Mouse (Mus musculus): ENCODE measurements around the gene Fhl3. TPM values are rescaled to one million over a fixed set of nuclear protein-coding genes. Genes with fewer than 3 reads are reported as not detected.

Gene Fhl3
- total RNA-seq, 2 experiments from 2014 or later = 3.8 to 4.5 TPM

DNA sequence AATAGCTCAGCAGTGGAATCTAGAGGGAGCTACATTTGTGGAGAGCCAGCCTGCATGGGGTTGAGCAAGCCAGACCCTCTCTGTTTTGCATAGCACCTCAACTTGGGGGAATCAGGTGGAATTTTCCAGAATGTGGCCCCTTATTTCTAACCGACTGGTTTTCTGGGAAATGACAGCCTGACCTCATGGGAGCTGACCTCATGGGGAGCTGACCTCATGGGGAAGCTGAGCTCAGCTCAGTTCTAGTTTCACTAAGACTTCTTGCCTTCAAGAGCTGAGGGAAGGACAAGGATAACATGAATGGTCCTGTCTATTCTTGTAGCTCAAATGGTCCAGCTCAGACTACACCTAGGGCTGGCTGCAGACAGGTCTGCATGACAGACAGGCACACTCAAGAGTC lies 38.3 kb downstream of the Fhl3 start:
- DNase-seq (ENCODE audit: extremely low spot score in 1 of 2, low spot score in 2 of 2) = no peak
- intact Hi-C loops (cut with DNase I) = no loop called here

DNA sequence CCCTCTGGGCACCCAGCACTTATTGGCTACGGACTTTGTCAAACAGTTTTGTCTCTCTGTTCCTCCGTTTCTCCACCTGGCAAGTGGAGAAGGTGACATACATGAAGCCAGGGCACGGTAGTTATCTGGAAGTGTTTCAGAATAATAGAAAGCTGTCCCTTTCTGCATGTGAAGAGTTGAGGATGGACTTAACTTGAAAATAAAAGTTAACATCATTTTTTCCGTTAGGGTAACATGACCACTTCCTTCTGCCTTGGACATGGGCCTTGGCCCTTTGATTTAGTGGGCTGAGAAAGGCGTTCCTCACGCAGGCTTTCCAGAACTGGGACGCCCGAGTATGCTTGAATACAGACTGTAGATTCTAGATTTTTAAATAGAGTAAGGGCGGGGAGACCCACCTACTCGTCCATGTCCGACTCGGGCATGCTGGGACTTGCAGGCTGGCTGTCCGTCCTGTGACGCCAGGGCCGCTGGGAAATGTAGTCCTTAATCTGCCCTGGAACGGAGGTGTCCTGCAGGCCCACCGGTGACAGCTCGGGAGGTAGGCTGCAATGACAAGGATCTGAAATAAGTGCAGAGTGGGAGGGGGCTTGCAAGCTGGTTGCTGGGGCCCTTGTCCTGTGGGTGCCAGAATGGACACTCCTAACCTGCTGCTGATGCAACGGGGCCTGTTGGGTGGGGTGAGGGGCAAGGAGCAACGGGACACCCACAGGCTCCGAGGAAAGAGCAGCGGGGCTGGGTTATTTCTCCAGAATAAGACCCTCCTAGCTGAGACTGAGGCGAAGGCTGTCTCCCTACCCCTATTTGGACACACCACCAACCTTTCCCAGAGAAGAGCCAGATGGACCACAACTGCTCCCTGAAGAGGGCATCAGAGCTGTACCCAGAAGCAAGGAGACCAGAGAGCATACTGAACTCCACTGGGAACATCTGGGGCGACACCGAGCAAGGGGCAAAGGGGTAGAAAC lies 41.2 kb downstream of the Fhl3 start, which contains the start of gene Inpp5b:
Gene Inpp5b, plus strand, starts transcription at position 475 of the 968 bp plus-strand sequence.
- intact Hi-C loops (cut with DNase I) = no loop called here
- DNase-seq (ENCODE audit: extremely low spot score in 1 of 2, low spot score in 2 of 2) = peak; percentile 87 to 88

DNA sequence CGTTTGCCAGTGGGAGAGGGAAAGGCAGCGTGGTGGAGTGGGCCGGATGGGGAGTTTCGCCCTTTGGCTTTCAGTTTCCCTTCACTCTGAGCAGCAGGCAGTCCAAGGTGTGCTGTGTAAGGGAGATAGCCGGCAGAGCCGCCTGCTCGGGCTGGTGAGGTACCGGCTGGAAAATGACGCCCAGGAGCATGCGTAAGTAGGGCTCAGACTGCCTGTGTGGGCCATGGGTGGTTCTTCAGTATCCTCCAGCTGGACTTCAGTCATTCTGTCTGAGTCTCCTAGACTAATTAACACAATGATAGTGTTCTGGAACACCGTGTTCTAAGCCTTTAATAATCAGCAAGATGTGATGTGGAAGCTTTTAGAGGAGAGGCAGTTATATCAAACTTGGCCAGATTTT lies 42.3 kb downstream of the Fhl3 start:
- no peak for DNase-seq (ENCODE audit: extremely low spot score in 1 of 2, low spot score in 2 of 2)

DNA sequence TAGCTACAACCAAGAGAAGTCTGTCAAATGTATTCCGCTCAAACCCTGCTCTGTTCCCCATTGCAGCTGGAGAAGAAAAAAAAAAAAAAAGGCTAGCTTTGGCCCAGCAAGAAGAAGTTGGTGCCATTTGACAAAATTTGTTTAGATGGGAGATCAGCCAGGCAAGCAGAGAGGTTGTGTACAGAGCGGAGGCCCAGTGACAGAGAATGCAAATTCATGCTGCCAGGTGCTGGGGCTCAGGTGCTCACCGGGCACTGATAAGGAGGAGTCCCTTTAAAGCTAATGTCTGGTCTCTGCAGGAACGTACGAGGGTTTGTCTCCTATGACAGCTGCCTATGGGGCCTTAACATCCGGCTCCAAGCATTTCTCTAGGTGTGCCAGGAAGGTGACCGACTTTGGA lies 46.1 kb downstream of the Fhl3 start:
- intact Hi-C loops (cut with DNase I) = no loop called here

More for the DNA sequence above, 42.3 kb downstream of the Fhl3 start:
- intact Hi-C loops (cut with DNase I) = no loop called here

DNA sequence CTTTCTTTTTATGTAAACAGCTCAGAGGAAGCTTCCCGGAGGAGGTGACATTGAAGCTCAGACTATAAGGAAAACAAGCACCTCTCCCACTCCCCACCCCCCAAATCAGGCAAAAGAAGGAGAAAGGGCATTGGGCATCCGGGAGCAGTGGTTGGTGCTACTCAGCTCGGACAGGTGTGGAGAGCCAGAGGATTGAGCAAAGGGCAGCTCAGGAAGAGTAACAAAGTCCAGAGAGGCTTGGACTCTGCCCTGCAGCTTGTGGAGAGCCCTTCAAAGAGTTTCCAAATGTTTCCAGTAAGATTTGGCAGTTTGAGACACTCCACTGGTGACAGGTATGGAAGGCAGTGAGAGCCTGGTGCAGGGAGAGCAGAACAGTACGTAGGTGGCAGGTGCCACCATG lies 47.4 kb downstream of the Fhl3 start:
- intact Hi-C loops (cut with DNase I) = no loop called here
- no peak for DNase-seq (ENCODE audit: extremely low spot score in 1 of 2, low spot score in 2 of 2)

More for the DNA sequence above, 46.1 kb downstream of the Fhl3 start:
- DNase-seq (ENCODE audit: extremely low spot score in 1 of 2, low spot score in 2 of 2) = no peak

DNA sequence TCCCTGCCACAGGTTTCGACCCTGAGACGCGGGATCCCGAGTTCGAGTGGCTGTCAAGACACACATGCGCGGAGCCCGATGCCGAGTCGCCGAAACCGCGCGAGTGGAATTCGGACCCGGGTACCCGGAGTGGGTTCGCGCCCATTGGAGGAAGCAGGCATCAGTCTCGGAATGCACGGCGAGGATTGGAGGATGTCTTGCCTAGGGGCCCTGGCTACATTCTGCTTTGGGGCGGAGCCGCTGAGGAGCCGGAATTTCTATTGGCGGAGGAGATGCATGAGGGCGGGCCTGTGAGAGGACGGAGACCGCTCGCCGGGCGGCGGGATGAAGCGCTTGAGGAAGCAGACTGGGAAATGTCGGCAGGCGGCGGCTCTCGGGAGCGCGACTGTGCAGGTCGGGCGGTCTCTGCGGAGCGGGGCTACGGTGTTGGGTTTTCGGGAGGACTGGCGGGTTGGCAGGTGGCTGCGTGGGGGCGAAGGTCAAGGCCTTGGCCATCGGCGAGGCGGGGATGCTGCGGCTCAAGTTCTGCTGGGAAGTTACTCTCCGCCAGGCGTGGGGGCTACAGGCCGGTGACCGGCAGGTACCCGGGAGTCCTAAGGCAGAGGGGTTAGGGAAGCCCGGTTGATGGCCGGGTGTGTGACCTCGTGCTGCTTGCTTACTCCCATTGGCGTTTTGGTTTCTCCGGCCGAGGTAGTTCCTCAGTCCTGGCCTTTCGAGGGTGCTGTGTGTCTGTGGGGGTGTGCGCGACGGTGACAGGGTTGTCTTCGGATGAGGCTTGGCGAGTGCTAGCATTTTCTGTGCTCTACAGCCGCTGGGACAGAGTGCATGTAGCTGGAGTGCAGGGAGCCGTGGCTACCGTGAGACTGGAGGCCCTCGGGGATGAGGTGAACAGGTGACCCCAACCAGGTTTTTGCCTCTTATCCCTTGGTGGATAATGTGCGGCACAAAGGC lies 51.1 kb downstream of the Fhl3 start:
- DNase-seq (ENCODE audit: extremely low spot score in 1 of 2, low spot score in 2 of 2) = peak; percentile 98
- intact Hi-C loops (cut with DNase I) = no loop called here

DNA sequence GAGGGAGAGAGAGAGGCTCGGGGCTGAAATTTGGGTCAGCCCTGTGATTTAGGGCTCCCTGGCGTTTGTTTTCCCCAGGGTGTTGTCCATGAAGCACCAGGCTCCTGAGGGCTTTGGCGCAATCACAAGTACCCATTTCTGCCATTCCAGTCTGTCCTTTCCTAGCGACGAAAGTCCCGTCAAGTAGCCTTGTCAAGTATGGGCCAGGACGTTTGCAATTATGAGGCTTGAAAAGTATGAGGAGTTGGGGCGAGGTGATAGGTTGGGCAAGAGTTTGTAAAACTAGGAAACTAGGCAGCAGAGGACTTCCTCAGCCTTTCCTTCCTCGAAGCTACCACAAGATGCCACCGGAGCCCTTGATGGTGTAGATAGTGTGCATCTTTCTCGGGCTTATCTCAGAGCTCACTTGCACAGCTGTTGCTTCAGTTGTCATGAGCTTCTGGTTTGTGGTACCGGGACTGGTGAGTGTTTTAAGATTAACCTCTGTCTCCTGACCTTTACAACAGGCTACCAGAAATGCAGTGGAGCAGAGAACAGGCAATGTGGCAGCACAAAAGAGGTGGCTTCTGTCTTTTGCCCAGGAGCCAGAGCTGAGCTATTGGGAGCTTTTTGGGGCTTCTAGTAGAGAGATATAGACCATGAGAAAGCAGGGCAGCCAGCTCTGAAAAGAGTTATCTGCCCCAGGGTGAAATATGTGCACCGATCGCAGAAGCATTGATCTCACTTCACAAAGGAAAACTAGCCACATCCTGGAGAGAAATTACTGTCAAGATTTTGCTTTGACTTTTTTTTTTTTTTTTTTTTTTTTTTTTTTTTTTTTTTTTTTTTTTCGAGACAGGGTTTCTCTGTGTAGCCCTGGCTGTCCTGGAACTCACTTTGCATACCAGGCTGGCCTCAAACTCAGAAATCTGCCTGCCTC lies 52.0 kb downstream of the Fhl3 start:
- intact Hi-C loops (cut with DNase I) = no loop called here
- no peak for DNase-seq (ENCODE audit: extremely low spot score in 1 of 2, low spot score in 2 of 2)

DNA sequence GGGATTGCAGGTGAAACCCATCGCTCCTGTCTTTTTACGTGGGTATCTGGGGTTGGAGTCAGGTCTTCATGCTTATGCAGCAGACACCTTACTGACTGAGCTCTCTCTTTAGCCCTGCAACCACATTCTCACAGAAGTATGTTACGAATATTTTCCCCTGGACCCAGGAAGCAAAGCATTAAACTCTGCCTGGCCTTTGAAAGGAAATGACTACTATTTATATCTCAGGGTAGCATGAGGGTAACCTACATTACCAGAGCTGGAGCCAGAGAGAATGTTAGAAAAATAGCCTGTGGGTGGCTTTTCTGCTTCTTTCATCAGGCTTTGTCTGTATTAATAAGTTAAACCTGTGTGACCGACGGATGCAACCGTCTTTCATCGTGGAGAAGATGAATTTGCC lies 55.0 kb downstream of the Fhl3 start:
- no peak for DNase-seq (ENCODE audit: extremely low spot score in 1 of 2, low spot score in 2 of 2)
- intact Hi-C loops (cut with DNase I) = no loop called here

Small RNA genes lying within 50 kb of the gene (microRNA-seq; reads per million reads assigned to microRNA genes)
- not detected for gene Gm24721
- not detected for gene Mir697
- gene Mir698 = 0.86 reads per million

Other genes with a start within 250 kb of the Fhl3 start
- under 1 TPM; 0.54 to 0.71 TPM for gene 3100002H09Rik, start 89.9 kb upstream of the Fhl3 start, total RNA-seq (2021)
- 10 to 100 TPM; 31.3 to 33.5 TPM for gene Pou3f1, start 43.9 kb upstream of the Fhl3 start, total RNA-seq (2021)
- 10 to 100 TPM; 15.2 to 15.8 TPM for gene Utp11, start 7.1 kb upstream of the Fhl3 start, total RNA-seq (2021)
- gene Sf3a3, start 14.1 kb downstream of the Fhl3 start, total RNA-seq (2021) = 10 to 100 TPM; 36.3 to 36.6 TPM
- gene Inpp5b, start 41.1 kb downstream of the Fhl3 start, total RNA-seq (2021) = 10 to 100 TPM; 34.8 to 38.5 TPM
- gene Mtf1, start 101.4 kb downstream of the Fhl3 start, total RNA-seq (2021) = 10 to 100 TPM; 22.8 to 24.4 TPM
- 10 to 100 TPM; 27.9 to 33.3 TPM for gene Yrdc, start 150.0 kb downstream of the Fhl3 start, total RNA-seq (2021)
- gene 1110065P20Rik, start 150.5 kb downstream of the Fhl3 start, total RNA-seq (2021) = 10 to 100 TPM; 87.8 to 97.6 TPM
- gene Maneal, start 161.5 kb downstream of the Fhl3 start, total RNA-seq (2021) = 10 to 100 TPM; 54.0 TPM
- gene Epha10, start 180.2 kb downstream of the Fhl3 start, total RNA-seq (2021) = 10 to 100 TPM; 25.4 to 27.5 TPM
- gene 9930104L06Rik, start 236.3 kb downstream of the Fhl3 start, total RNA-seq (2021) = 10 to 100 TPM; 16.3 to 19.3 TPM
- gene Cdca8, start 238.6 kb downstream of the Fhl3 start, total RNA-seq (2021) = 1 to 10 TPM; 4.0 to 4.4 TPM